Mouse (Mus musculus): ENCODE measurements around the gene Ccdc24. TPM values are rescaled to one million over a fixed set of nuclear protein-coding genes. Genes with fewer than 3 reads are reported as not detected.

The Ccdc24 gene
- polyA plus RNA-seq, 1 experiment = 0.92 TPM

GRCm38 (mm10) chr4:117835531-117836111, 36.7 kb downstream of the Ccdc24 start:
- Histone ChIP-seq H3K36me3 (ENCODE audit: control insufficient read depth, insufficient read depth, low read length) (no peaks in the 10 kb centered on the region), H3K4me3 (ENCODE audit: extremely low read depth, insufficient read depth, insufficient read length) (peak overlapping the region; percentile 75), H3K27me3 (ENCODE audit: control insufficient read depth, insufficient read depth, low read length) (peaks cover 7% of the 10 kb centered on the region; the same call in 1 of the 2 replicates), H3K27ac (ENCODE audit: insufficient read depth, low read length) (peak overlapping the region; percentile 33; the same call in 1 of the 2 replicates), H3K4me1 (ENCODE audit: control insufficient read depth, insufficient read depth, insufficient read length) (peaks cover 3% of the 10 kb centered on the region; the same call in 1 of the 2 replicates)
- peak in 1 of 2 experiments; percentile 10 for DNase-seq (ENCODE audit: low read depth in 1 of 2, low spot score in 2 of 2)
- 1% methylated on average over 60 of the region's 60 CpGs for WGBS
- TF ChIP-seq POLR2A (IDR thresholded peaks at IDR 0.05; ENCODE audit: low read depth, low read length) (no peak), CTCF (IDR thresholded peaks at IDR 0.05; ENCODE audit: extremely low read depth, insufficient read depth, insufficient read length, insufficient replicate concordance) (no peak)

- 5% methylated on average over 36 of the region's 36 CpGs for WGBS
- H3K27ac ChIP-seq (ENCODE audit: insufficient read depth, low read length) = peak overlapping the region; percentile 33; the same call in 1 of the 2 replicates
- H3K4me1 ChIP-seq (ENCODE audit: control insufficient read depth, insufficient read depth, insufficient read length) = peaks cover 3% of the 10 kb centered on the region; the same call in 1 of the 2 replicates
These were observed 37.4 kb downstream of the Ccdc24 start for GRCm38 (mm10) chr4:117834845-117835530.

GRCm38 (mm10) chr4:117834457-117834844, 37.9 kb downstream of the Ccdc24 start, which contains the start of gene Slc6a9:
Slc6a9 (plus strand) TSS chr4:117834506.
- DNase-seq (ENCODE audit: low read depth in 1 of 2, low spot score in 2 of 2) = no peak
- no peak for TF ChIP-seq CTCF (IDR thresholded peaks at IDR 0.05; ENCODE audit: extremely low read depth, insufficient read depth, insufficient read length, insufficient replicate concordance)
- no peak for TF ChIP-seq POLR2A (IDR thresholded peaks at IDR 0.05; ENCODE audit: low read depth, low read length)
- peaks cover 7% of the 10 kb centered on the region; the same call in 1 of the 2 replicates for H3K27me3 ChIP-seq (ENCODE audit: control insufficient read depth, insufficient read depth, low read length)
- peak within 1 kb of the TSS; percentile 33; the same call in 1 of the 2 replicates for H3K27ac ChIP-seq (ENCODE audit: insufficient read depth, low read length)
- no peaks in the 10 kb centered on the region for H3K36me3 ChIP-seq (ENCODE audit: control insufficient read depth, insufficient read depth, low read length)
- WGBS = 51% methylated on average over 3 of the region's 3 CpGs
- peak within 1 kb of the TSS; percentile 75 for H3K4me3 ChIP-seq (ENCODE audit: extremely low read depth, insufficient read depth, insufficient read length)
- H3K4me1 ChIP-seq (ENCODE audit: control insufficient read depth, insufficient read depth, insufficient read length) = peaks cover 3% of the 10 kb centered on the region; the same call in 1 of the 2 replicates

More at GRCm38 (mm10) chr4:117834845-117835530, 37.4 kb downstream of the Ccdc24 start:
- Histone ChIP-seq H3K4me3 (ENCODE audit: extremely low read depth, insufficient read depth, insufficient read length) (peak overlapping the region; percentile 75), H3K27me3 (ENCODE audit: control insufficient read depth, insufficient read depth, low read length) (peaks cover 7% of the 10 kb centered on the region; the same call in 1 of the 2 replicates), H3K36me3 (ENCODE audit: control insufficient read depth, insufficient read depth, low read length) (no peaks in the 10 kb centered on the region)
- no peak for TF ChIP-seq POLR2A (IDR thresholded peaks at IDR 0.05; ENCODE audit: low read depth, low read length)
- no peak for TF ChIP-seq CTCF (IDR thresholded peaks at IDR 0.05; ENCODE audit: extremely low read depth, insufficient read depth, insufficient read length, insufficient replicate concordance)
- no peak for DNase-seq (ENCODE audit: low read depth in 1 of 2, low spot score in 2 of 2)

- TF ChIP-seq CTCF (IDR thresholded peaks at IDR 0.05; ENCODE audit: extremely low read depth, insufficient read depth, insufficient read length, insufficient replicate concordance) (no peak), POLR2A (IDR thresholded peaks at IDR 0.05; ENCODE audit: low read depth, low read length) (no peak)
- H3K4me3 ChIP-seq (ENCODE audit: extremely low read depth, insufficient read depth, insufficient read length) = no peak overlapping the region
- no peaks in the 10 kb centered on the region for H3K36me3 ChIP-seq (ENCODE audit: control insufficient read depth, insufficient read depth, low read length)
- H3K27me3 ChIP-seq (ENCODE audit: control insufficient read depth, insufficient read depth, low read length) = peaks cover 7% of the 10 kb centered on the region; the same call in 1 of the 2 replicates
- no peak for DNase-seq (ENCODE audit: low read depth in 1 of 2, low spot score in 2 of 2)
- 52% methylated on average over 9 of the region's 9 CpGs for WGBS
- H3K4me1 ChIP-seq (ENCODE audit: control insufficient read depth, insufficient read depth, insufficient read length) = peaks cover 3% of the 10 kb centered on the region; the same call in 1 of the 2 replicates
- no peak overlapping the region; the same call in 1 of the 2 replicates for H3K27ac ChIP-seq (ENCODE audit: insufficient read depth, low read length)
These were observed 40.3 kb downstream of the Ccdc24 start for GRCm38 (mm10) chr4:117831920-117832691.

- Histone ChIP-seq H3K4me1 (ENCODE audit: control insufficient read depth, insufficient read depth, insufficient read length) (no peaks in the 10 kb centered on the region; the same call in 1 of the 2 replicates), H3K27ac (ENCODE audit: insufficient read depth, low read length) (no peak overlapping the region), H3K36me3 (ENCODE audit: control insufficient read depth, insufficient read depth, low read length) (no peaks in the 10 kb centered on the region), H3K27me3 (ENCODE audit: control insufficient read depth, insufficient read depth, low read length) (peaks cover 7% of the 10 kb centered on the region; the same call in 1 of the 2 replicates), H3K4me3 (ENCODE audit: extremely low read depth, insufficient read depth, insufficient read length) (no peak overlapping the region)
- no peak for DNase-seq (ENCODE audit: low read depth in 1 of 2, low spot score in 2 of 2)
- TF ChIP-seq POLR2A (IDR thresholded peaks at IDR 0.05; ENCODE audit: low read depth, low read length) = no peak
- no peak for TF ChIP-seq CTCF (IDR thresholded peaks at IDR 0.05; ENCODE audit: extremely low read depth, insufficient read depth, insufficient read length, insufficient replicate concordance)
- WGBS = 76% methylated on average over 2 of the region's 2 CpGs
These were observed 40.9 kb downstream of the Ccdc24 start for GRCm38 (mm10) chr4:117831499-117831898.

GRCm38 (mm10) chr4:117830801-117831200, 41.6 kb downstream of the Ccdc24 start:
- Histone ChIP-seq H3K27ac (ENCODE audit: insufficient read depth, low read length) (no peak overlapping the region), H3K4me3 (ENCODE audit: extremely low read depth, insufficient read depth, insufficient read length) (no peak overlapping the region), H3K36me3 (ENCODE audit: control insufficient read depth, insufficient read depth, low read length) (no peaks in the 10 kb centered on the region), H3K4me1 (ENCODE audit: control insufficient read depth, insufficient read depth, insufficient read length) (no peaks in the 10 kb centered on the region), H3K27me3 (ENCODE audit: control insufficient read depth, insufficient read depth, low read length) (peaks cover 4% of the 10 kb centered on the region; the same call in 1 of the 2 replicates)
- DNase-seq (ENCODE audit: low read depth in 1 of 2, low spot score in 2 of 2) = no peak
- TF ChIP-seq POLR2A (IDR thresholded peaks at IDR 0.05; ENCODE audit: low read depth, low read length) = no peak
- no peak for TF ChIP-seq CTCF (IDR thresholded peaks at IDR 0.05; ENCODE audit: extremely low read depth, insufficient read depth, insufficient read length, insufficient replicate concordance)
- 90% methylated on average over 9 of the region's 9 CpGs for WGBS

All from spleen, adult 2 months (tissue).